Mouse (Mus musculus): ENCODE data around the gene Pcolce2.

- TF ChIP-seq POLR2A (IDR thresholded peaks at IDR 0.05; ENCODE audit: low read depth, low read length) (no peak), CTCF (conservative IDR thresholded peaks at IDR 0.05; ENCODE audit: insufficient read depth, insufficient read length, low read depth, low read length) (no peak)
Measured at GRCm38 (mm10) chr9:95693528-95694100, 56.2 kb downstream of the Pcolce2 start.

Data from kidney, adult 2 months (tissue).